Comparison of ENCODE assay signal across 9 mouse cellular contexts in genomic region chr11:58967346-58967745, GRCm38 (mm10). TPM values are rescaled to one million over a fixed set of nuclear protein-coding genes. Genes with fewer than 3 reads are reported as not detected.
DNase-seq lines count a peak whose midpoint lies in the region; ATAC-seq and TF ChIP-seq lines count a peak whose summit lies in the region.
"Had no signal": no experiment of that assay in that cellular context is flagged by ENCODE, and none has a peak within 500 bp of the region (broad histone marks: within the 10 kb centered on the region; RNA-seq: fewer than 3 reads in every experiment).

No protein-coding gene starts in this region.

- H3K36me3 ChIP-seq in forebrain, embryonic 11.5 days (ENCODE audit: control insufficient read depth, insufficient read depth, low read length) = no peaks in the 10 kb centered on the region

- no peak overlapping the region for H3K9ac ChIP-seq in forebrain, embryonic 11.5 days (ENCODE audit: low read length)

- H3K27me3 ChIP-seq in forebrain, embryonic 11.5 days (ENCODE audit: control insufficient read depth, insufficient read depth, low read length) = no peaks in the 10 kb centered on the region

- no peak overlapping the region for H3K27ac ChIP-seq in layer of hippocampus, adult 2 months
- H3K27ac ChIP-seq in forebrain, embryonic 11.5 days (ENCODE audit: low read depth, low read length) = no peak overlapping the region

- WGBS in forebrain, embryonic 11.5 days = 96% methylated on average over 1 of the region's 1 CpGs

- TF ChIP-seq CTCF in layer of hippocampus, adult 2 months (conservative IDR thresholded peaks at IDR 0.05) = peak; percentile 78

- H3K4me1 ChIP-seq in forebrain, embryonic 11.5 days (replicated peaks; ENCODE audit: control insufficient read depth, insufficient read depth, low read length) = no peaks in the 10 kb centered on the region; the same call in 1 of the 2 replicates

- peak; percentile 69 for DNase-seq in CD4-positive, CD25-positive, alpha-beta regulatory T cell, adult 2 months (ENCODE audit: low read depth, low spot score)
- no peak for DNase-seq in layer of hippocampus, adult 2 months (ENCODE audit: low spot score in 2 of 2)
- no peak for DNase-seq in layer of hippocampus, adult 11-12 months (ENCODE audit: low spot score)
- DNase-seq in naive thymus-derived CD4-positive, alpha-beta T cell, adult 2 months (ENCODE audit: low read depth) = peak; percentile 70
- no peak for DNase-seq in left cerebral cortex, postnatal 4 days
- no peak for DNase-seq in forebrain, embryonic 11.5 days (ENCODE audit: low spot score)

- no peak overlapping the region for H3K4me2 ChIP-seq in forebrain, embryonic 11.5 days (ENCODE audit: low read depth, low read length, severe bottlenecking)
- H3K4me2 ChIP-seq: heart, embryonic 11.5 days had no signal

- intact Hi-C loops in left cerebral cortex, postnatal 4 days (cut with DNase I) = loop anchor here (10.0 kb wide), 1 partner anchor 327 kb away; the partner anchor contains the start of gene Wnt3a

- H3K9me3 ChIP-seq in forebrain, embryonic 11.5 days (ENCODE audit: control insufficient read depth, low read length) = no peaks in the 10 kb centered on the region

- no peak for ATAC-seq in CD4-positive, CD25-positive, alpha-beta regulatory T cell, adult 4 months
- peak; percentile 49 for ATAC-seq in activated CD4-positive, CD25-positive, alpha-beta regulatory T cell, adult 4 months
- no peak for ATAC-seq in forebrain, embryonic 11.5 days (replicated peaks; ENCODE audit: low FRiP score)

- no peak overlapping the region for H3K4me3 ChIP-seq in layer of hippocampus, adult 2 months
- no peak overlapping the region for H3K4me3 ChIP-seq in forebrain, embryonic 11.5 days (ENCODE audit: low read depth, low read length)

RNA-seq across cellular contexts. Expression of gene Trim11, which starts 10.5 kb away (rescaled TPM):
- polyA plus RNA-seq in CD4-positive, CD25-positive, alpha-beta regulatory T cell, adult 4 months (2017; shearing (Covaris generic)) = 10 to 100 TPM; 23.7 to 27.1 TPM
- total RNA-seq in layer of hippocampus, adult 2 months (2021) = 10 to 100 TPM; 32.5 to 35.5 TPM
- 10 to 100 TPM; 18.5 to 22.2 TPM for polyA plus RNA-seq in activated CD4-positive, CD25-positive, alpha-beta regulatory T cell, adult 4 months (2017; shearing (Covaris generic))
- 10 to 100 TPM; 26.0 to 27.0 TPM for total RNA-seq in left cerebral cortex, postnatal 4 days (2021)
- polyA plus RNA-seq in forebrain, embryonic 11.5 days (2014; fragmentation: Nextera tagmentation; extraction: Ambion mirVana) = 17.3 and 20.5 TPM in 2 replicates

RNA-seq across cellular contexts. Expression of gene Hist3h2a, which starts 12.9 kb away (rescaled TPM):
- 10 to 100 TPM in 1 of 2 experiments, 1 to 10 TPM in 1; 9.6 to 10.3 TPM for polyA plus RNA-seq in CD4-positive, CD25-positive, alpha-beta regulatory T cell, adult 4 months (2017; shearing (Covaris generic))
- 10 to 100 TPM; 66.0 to 69.3 TPM for total RNA-seq in layer of hippocampus, adult 2 months (2021)
- 1 to 10 TPM; 3.5 to 5.4 TPM for polyA plus RNA-seq in activated CD4-positive, CD25-positive, alpha-beta regulatory T cell, adult 4 months (2017; shearing (Covaris generic))
- 100 to 1,000 TPM in 1 of 2 experiments, 10 to 100 TPM in 1; 95.0 to 101 TPM for total RNA-seq in left cerebral cortex, postnatal 4 days (2021)
- polyA plus RNA-seq in forebrain, embryonic 11.5 days (2014; fragmentation: Nextera tagmentation; extraction: Ambion mirVana) = 52.9 and 54.1 TPM in 2 replicates

RNA-seq across cellular contexts. Expression of gene Trim17, which starts 12.9 kb away (rescaled TPM):
- under 1 TPM; 0.28 to 0.46 TPM for polyA plus RNA-seq in CD4-positive, CD25-positive, alpha-beta regulatory T cell, adult 4 months (2017; shearing (Covaris generic))
- total RNA-seq in layer of hippocampus, adult 2 months (2021) = 1 to 10 TPM; 5.3 to 6.5 TPM
- polyA plus RNA-seq in activated CD4-positive, CD25-positive, alpha-beta regulatory T cell, adult 4 months (2017; shearing (Covaris generic)) = under 1 TPM; 0.17 to 0.20 TPM
- total RNA-seq in left cerebral cortex, postnatal 4 days (2021) = 1 to 10 TPM; 1.8 to 2.0 TPM
- 0.21 and 0.75 TPM in 2 replicates for polyA plus RNA-seq in forebrain, embryonic 11.5 days (2014; fragmentation: Nextera tagmentation; extraction: Ambion mirVana)

RNA-seq across cellular contexts. Expression of gene Hist3h2ba, which starts 18.6 kb away (rescaled TPM):
- polyA plus RNA-seq in CD4-positive, CD25-positive, alpha-beta regulatory T cell, adult 4 months (2017; shearing (Covaris generic)) = 1 to 10 TPM; 4.9 to 6.6 TPM
- 100 to 1,000 TPM in 1 of 2 experiments, 10 to 100 TPM in 1; 91.3 to 103 TPM for total RNA-seq in layer of hippocampus, adult 2 months (2021)
- 1 to 10 TPM; 1.8 to 4.2 TPM for polyA plus RNA-seq in activated CD4-positive, CD25-positive, alpha-beta regulatory T cell, adult 4 months (2017; shearing (Covaris generic))
- 100 to 1,000 TPM; 299 to 314 TPM for total RNA-seq in left cerebral cortex, postnatal 4 days (2021)
- polyA plus RNA-seq in forebrain, embryonic 11.5 days (2014; fragmentation: Nextera tagmentation; extraction: Ambion mirVana) = 84.9 and 93.6 TPM in 2 replicates

RNA-seq across cellular contexts. Expression of gene Rnf187, which starts 28.6 kb away (rescaled TPM):
- 10 to 100 TPM in 1 of 2 experiments, 1 to 10 TPM in 1; 10.0 to 18.7 TPM for polyA plus RNA-seq in CD4-positive, CD25-positive, alpha-beta regulatory T cell, adult 4 months (2017; shearing (Covaris generic))
- 100 to 1,000 TPM; 462 to 508 TPM for total RNA-seq in layer of hippocampus, adult 2 months (2021)
- 10 to 100 TPM; 11.4 to 17.9 TPM for polyA plus RNA-seq in activated CD4-positive, CD25-positive, alpha-beta regulatory T cell, adult 4 months (2017; shearing (Covaris generic))
- total RNA-seq in left cerebral cortex, postnatal 4 days (2021) = 100 to 1,000 TPM; 386 to 426 TPM
- polyA plus RNA-seq in forebrain, embryonic 11.5 days (2014; fragmentation: Nextera tagmentation; extraction: Ambion mirVana) = 386 and 426 TPM in 2 replicates

Comparison
In these comparisons a context has a peak if more than half of its experiments do, and no peak if none do; other contexts are left out.
1. DNase-seq: peak in CD4-positive, CD25-positive, alpha-beta regulatory T cell, adult 2 months (single experiment) and naive thymus-derived CD4-positive, alpha-beta T cell, adult 2 months (single experiment); none in layer of hippocampus, adult 2 months (0 of 2), layer of hippocampus, adult 11-12 months (single experiment), left cerebral cortex, postnatal 4 days (single experiment) and forebrain, embryonic 11.5 days (single experiment).